Mouse (Mus musculus) right cerebral cortex, postnatal 25 days (tissue): ENCODE results near the gene Pprc1.
A peak's percentile ranks its signal among the peaks of the same experiment; 100 is the strongest.

ENCODE experiments used
- DNase-seq: peaks from one replicate; pipeline ENCODE4 v3.0.0; 2022

Pprc1 gene

DNA sequence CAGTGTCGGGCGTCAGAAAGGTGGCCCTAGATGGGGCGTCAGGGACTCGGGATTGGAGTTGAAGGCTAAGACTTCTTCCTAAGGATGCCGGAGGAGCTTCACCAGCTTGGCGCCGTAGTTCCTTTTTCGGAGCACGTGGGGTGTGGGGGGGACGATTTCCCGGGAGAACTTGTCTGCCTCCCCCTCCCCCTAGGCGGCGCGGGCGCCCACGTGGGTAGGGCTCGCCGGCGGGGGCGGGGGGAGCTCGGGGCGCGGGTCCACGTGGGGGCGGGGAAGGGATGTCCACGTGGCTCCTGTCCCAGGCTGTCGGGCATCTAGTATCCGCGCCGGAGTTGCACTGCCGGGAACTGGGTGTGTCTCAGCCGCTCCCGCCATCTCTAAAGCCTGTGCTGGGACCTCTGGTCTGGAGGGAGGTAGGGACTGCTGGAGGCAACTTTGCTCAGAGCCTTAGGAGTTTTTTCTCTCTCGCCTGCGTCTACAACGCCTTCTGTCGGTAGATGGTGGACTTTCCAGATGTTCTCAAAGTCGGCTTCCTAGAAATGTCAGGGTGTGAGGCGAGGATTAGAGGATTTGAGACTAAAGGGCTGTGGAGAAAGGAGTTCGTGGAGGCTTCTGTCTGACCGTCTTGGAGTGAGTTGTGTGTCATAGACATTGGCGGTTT is 12.4 kb downstream of the Pprc1 start:
- DNase-seq: peak; percentile 78

DNA sequence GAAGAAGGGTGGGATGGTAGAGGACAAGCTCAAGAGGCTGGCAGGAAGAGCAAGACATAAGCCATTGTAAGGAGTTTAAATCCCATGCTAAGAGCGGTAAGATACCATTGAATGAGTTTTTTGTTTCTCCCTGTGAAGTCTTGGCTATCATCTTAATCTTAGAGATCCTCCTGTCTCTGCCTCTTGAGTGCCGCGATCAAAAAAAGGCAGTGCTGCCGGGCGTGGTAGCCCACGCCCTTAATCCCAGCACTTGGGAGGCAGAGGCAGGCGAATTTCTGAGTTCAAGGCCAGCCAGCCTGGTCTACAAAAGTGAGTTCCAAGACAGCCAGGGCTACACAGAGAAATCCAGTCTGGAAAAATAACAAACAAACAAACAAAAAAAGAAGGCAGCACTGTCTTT is 13.8 kb downstream of the Pprc1 start:
- DNase-seq: no peak

DNA sequence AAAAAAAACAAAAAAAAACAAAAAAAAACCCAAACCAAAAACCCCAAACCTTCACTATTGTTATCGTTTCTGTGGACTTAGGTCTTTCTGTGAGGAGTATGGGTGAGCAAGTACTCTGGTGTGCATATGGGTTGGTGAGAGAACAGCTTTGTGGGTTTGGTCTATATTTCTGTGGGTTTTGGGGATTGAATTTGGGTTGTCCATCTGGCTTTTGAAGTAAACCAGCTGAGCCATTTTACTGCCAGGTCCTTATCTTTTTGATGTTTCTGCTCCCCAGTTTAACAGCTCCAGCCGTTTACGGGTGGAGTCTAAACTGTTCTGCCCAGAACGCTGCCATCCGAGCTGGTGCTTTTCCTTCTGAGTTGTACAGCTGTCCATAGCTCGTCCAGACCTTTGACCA is 16.2 kb downstream of the Pprc1 start:
- DNase-seq: no peak

DNA sequence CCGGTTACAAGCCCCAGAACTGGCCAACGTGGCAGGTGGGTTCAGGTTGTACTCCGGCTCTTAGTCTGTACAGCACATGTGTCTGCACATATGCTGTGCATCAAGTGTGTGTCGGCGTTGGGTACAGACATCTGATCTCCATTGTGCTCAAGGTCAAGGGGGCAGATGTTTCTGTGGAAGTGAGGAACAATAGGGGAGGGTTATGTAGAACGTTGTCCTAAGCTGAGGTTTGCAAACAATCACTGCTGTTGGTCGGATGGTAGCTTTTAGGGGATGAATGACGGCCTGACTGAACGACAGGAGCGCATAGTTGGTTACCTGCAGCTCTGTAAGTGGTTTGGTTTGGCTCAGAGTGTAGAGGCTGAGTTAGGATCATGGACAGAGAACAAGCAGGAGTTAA is 23.4 kb downstream of the Pprc1 start:
- DNase-seq: no peak

DNA sequence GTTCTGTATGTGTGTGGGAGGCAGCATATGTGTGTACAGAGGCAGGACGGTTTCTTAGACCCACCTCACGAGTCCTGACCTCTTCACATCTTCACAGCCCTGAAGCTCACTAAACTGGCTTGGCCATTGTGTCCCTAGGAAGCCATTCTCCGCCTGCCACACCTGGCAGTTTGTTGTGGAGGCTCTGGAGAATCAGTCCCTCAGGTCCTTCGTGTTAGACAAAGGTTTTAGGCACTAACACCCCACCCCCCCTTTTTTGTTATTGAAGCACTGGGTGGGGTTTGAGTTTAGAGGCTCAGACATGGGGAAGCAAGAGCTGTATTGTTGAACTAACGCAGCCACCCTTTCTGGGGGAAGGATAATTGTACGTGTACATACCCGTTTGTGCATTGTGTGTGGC is 28.6 kb downstream of the Pprc1 start:
- no peak for DNase-seq

DNA sequence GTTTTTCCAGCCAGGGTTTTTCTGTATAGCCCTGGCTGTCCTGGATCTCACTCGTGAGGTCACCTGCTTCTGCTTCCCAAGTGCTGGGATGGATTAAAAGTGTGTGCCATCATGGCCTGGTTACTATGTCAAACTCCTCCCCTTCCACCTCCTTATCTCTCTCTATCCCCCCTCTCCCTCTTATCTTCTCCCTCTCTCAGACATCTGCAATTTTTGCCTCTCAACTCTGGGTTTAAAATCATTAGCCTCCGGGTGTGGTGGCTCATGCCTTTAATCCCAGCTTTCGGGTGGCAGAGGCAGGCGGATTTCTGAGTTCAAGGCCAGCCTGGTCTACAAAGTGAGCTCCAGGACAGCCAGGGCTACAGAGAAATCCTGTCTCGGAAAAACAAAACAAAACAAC is 29.6 kb downstream of the Pprc1 start:
- DNase-seq: no peak

DNA sequence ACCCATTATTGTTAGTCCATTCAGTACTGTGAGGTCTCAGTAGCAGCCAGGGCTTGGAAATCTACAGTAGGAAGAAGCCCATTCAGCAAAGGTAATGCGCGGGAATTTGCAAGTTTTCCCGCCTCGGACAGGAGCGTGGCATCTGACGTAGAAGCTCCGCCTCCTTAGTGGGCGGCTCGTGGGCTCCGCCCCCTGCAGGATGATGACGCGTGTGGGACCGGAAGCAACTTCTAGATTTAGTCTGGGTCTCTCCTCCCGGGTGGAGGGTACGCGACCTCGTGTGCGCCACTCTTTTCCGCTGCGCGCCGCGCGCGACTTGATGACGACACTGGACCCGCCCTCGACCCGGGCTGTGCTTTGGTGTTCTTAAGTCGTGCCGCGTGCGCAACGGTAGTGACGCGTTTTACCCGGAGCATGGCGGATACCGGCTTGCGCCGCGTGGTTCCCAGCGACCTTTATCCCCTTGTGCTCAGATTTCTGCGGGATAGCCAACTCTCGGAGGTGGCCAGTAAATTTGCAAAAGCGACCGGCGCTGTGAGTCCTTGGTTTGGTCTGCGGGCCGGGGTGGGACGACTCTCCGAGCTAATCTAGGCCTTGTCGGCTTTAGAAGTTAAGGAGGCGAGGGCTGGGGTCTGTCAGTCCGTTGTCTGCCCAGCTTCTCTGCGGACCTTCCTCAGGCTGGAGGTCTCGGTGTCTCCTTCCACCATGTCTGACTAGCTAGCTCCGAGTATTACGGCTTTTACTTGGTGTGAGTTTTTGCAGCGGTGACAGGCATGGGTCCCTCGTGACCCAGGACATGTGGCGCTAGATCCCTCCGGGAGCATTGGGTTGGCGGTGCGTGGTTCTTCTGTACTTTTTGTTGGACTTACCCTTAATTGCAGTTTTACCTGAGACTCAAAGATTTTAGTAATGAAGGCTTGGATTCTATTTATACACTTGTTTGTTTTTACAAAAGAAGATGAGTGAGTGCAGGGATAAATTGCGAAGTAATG is 31.2 kb downstream of the Pprc1 start, which contains the start of gene Nolc1:
TSS of gene Nolc1 (plus strand) at position 248 of the 992 bp plus-strand sequence.
- peak; percentile 99 for DNase-seq

DNA sequence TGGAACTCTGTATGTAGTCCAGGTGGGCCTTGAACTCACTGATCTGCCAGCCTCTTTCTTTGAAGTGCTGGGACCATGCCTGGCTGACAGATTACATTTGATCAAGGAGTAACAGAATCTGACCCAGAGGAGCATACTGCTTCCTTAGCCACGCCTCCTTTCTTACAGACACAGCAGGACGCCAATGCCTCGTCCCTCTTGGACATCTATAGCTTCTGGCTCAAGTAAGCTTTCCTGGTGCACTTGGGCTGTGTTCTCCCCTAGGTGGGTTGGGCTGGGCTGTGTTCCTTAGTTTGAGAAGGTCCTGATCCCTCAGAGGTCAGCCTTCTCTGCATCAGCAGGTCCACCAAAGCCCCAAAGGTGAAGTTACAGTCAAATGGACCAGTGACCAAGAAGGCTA is 33.8 kb downstream of the Pprc1 start:
- DNase-seq: no peak

DNA sequence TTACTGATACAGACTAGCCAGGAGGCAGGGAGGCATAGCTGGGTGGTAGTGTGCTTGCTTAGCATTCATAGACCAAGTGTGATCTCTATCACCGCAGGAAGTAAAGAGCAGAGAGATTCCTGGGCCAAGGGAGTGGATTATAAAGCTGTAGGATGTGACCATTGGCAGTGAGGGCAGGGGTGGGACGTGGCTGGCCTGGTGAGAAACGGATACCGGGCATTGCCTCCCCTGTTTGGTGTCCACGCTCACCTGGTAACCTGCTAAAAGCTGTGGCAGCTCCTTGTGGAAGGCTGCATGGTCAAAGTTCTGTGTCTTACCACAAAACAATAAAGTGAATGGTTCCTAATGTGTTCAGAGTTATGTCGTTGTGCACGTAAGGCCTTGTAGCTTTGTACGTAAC is 40.5 kb downstream of the Pprc1 start:
- no peak for DNase-seq

DNA sequence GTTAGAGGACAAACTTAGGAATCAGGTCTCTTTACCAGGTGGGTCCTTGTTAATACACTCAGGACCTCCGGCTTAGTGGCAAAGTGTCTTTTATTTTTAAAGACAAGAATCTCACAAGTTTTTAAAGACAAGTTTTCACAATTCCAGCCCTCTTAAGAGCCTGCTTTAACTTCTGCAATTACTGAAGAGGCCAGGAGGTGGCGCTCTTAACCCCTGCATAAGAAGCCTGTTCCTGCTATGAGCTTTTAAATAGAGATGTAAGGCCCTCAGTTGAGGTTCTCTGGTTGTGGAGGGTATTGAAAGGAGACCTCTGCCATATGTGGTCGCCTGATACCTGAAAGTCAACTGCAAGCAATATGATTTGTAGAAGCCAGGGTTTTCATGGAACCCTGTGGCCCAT is 41.7 kb downstream of the Pprc1 start:
- peak; percentile 30 for DNase-seq

DNA sequence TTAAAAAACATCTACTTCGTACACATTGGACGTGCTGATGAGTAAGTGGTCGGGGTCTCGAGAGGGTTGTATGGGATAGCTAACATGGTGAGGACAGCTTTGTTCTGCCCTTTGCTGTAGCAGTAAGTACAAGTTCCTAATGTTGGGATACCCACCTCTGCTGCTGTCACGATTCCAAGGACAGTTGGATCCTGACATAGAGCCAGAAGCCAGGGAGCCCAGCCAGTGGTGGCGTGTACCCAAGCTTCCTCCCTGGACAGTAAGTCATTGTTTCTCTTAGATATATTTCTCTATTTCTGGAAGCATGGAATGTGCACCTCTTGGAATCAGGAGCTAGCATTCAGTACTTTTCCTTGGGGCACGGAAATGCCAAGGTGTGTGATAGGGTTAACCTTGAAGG is 43.2 kb downstream of the Pprc1 start:
- DNase-seq: no peak

DNA sequence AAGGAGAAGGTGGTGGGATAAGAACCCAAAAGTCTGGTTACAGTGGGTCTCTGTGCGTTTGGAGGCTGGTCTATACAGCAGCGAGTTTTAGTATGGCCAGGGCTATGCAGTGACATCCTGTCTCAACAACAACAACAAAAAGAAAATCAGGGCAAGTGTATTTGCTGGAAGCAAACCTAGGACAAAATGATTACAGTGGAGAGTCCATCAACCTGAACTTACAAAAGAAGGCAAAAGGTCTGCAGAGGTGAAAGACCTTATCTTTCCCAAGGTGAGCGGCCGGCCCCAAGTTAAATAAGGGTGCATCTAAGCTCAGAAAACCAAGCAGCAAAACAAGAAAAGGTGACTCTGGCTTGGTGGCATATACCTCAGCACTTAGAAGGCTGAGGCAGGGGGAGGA is 47.0 kb downstream of the Pprc1 start:
- no peak for DNase-seq

DNA sequence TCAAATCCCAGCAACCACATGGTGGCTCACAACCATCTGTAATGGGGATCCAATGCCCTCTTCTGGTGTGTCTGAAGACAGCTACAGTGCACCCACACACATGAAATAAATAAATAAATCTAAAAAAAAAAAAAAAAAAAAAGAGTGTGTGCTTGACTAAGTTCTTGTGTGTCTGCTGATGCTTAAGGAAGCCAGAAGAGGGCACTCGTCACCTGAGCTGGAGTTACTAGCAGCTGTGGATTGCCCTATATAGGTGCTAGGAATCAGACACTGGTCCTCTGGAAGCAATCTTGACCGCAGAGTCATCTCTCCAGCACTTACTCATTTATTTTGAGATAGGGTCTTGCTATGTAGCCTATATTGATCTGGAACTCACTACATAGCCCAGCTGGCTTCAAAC is 49.5 kb downstream of the Pprc1 start:
- DNase-seq: no peak

DNA sequence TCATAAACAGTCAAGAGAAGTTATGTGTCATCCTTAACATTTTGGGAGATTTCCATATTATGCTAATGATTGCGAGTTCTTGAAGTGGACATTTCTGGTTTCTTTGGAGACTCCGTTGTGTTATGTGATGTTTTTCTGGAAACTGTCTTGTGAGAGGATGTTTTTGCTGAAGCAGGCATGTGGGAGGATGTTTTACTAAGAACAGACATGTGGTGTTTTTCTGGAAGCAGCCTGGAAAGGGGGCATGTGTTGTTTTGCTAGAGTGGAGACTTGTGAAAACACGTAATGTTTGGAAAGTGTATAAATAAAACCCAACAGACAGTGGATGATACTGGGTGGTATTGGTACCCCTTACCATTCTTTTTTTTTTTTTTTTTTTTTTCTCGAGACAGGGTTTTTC is 50.6 kb downstream of the Pprc1 start:
- DNase-seq: no peak

DNA sequence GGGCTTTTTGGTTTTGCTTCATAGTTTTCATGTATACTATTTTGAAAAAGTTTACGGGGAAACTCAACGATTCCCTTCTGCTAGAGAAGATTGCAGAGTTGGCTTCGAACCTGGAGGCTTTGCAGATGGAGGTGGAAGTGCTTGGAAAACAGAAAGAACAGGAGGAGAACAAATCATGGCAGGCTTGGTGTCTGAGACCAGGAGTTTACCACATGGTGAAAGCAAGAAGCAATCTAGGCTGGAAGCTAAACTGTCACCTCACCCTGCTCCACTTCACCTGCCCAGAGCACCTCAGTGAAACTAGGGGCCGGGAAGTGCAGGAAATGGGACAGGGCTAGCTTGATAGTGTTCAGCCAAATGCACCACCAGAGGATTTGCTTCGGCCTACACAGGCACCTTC is 51.7 kb downstream of the Pprc1 start:
- DNase-seq: no peak

DNA sequence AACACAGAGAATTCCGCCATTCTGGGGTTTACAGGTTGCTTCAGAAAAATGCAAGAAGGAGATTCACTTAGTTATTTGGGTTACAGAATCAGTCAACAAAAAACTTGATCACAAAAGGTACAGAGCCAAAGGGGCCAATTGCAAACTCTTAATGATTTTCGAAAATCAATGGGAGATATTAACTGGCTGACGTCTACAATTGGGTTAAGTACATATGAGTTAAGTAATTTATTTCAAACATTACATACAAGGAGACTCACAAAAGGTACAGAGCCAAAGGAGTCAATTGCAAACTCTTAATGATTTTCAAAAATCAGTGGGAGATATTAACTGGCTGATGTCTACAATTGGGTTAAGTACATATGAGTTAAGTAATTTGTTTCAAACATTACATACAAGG is 54.9 kb downstream of the Pprc1 start:
- DNase-seq: no peak

DNA sequence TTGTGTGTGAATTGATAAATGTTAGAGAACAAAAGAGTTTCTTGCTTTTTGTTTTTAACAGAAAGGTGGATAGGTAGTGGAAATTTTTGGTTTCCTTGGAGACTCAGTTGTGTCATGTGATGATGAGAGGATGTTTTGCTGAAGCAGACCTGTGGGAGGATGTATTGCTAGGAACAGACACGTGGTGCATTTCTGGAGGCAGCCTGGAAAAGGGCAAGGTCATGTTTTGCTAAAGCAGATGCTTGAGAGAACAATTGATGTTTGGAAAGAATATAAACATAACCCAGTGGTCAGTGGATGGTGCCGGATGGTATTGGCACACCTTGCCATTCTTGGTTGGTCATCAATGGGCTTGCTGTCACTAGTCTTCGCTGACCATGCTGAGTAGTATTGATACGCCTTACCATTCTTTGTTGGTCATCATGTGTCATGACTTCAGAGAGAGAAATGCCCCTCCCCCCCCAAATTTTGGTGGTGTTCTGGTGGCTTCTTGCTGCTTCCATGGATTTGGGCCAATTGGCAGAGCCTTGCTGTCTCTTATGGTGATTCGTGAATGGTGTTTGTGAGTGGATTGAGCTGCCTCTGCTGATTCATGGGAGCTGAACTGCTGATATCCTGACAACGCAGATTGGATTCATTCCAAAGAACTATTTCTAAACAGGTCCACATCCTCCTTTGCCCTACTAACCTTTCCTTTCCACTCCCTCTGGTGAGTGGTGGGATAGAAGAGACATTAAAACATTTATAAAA is 58.9 kb downstream of the Pprc1 start:
- DNase-seq: no peak

DNA sequence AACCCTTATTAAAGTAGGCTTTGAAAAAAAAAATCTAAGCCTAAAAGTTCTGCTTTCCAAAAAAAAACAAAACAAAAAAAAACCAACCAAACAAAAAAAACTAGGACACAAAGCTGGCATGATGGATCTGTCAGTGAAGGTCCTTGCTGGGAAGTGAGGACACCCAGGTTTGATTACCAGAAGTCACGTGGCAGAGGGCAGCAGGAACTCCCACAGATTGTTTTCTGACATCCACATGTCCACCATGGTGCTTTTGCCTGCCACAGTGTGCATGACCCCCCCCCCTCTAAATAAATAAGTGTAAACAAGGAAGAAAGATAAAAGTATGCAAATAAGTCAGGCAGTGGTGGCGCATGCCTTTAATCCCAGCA is 59.5 kb downstream of the Pprc1 start:
- no peak for DNase-seq

DNA sequence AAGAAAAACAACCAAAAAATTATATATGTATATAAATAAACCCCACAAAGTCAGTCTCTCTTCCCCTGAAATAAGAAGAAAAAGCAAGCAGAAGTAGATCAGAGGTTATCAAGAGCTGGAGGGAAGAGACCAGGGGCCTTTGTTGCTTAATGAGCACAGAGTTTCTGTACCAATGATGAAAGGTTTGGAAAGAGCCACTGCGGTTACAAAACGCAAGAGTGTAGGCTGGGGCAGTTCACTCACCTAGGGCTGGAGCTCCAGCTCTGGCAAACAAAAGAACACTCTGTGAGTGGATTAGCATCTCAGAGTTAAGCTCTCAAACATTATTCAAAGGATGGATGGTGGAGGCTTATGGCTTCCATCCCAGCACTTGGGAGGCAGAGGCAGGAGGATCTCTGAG is 65.5 kb downstream of the Pprc1 start:
- DNase-seq: no peak

DNA sequence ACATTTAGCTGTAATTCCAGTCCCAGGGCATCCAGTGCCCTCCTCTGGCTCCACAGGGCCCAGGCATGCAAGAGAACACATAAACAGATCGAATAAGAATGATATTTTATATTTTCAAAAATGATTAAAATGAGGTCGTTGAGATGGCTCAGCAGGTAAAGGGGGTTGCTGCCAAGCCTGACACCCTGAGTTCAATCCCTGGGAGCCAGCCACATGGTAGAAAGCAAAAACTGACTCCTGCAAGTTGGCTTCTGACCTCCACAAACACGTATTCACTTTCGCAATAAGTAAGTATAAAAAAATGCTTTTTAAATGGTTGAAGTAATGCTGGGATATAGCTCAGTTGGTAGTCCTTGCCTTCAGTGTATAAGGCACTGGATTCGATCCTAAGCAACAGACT is 66.1 kb downstream of the Pprc1 start:
- DNase-seq: no peak

DNA sequence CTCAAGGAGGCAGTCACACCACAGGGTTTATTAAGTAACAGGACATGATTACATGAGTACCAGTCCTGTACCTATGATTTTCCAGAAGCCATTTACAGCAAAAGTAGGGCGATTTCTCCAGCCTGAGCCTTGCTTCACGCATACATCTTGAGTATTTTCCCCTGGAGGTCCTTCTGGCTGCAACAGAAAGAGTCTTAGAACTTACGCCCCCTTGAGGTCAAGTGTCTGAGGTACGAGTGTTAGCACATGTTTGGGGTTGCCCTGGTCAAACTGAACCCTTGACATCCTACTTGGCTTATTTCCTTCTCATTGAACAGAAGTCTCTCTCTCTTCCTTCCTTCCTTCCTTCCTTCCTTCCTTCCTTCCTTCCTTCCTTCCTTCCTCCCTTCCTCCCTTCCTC is 69.9 kb downstream of the Pprc1 start:
- DNase-seq: no peak

DNA sequence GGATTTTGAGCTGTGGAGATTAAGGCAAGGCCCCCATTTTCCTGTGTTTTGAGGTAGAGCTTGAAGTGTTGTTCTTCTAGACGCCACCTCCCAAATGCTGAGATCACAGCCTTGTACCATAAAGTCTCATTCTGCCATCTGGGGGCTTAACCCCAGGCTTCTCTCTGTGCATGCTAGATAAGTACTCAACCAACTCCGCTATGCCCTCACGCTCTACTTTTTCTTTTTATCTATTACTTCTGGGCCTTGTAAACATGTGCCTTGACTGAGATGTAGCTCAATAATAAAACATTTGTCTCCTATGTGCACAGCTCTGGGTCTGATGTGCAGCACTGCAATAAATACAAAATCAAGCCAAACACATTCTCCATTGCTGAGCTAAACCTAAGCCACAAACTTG is 74.8 kb downstream of the Pprc1 start:
- no peak for DNase-seq

DNA sequence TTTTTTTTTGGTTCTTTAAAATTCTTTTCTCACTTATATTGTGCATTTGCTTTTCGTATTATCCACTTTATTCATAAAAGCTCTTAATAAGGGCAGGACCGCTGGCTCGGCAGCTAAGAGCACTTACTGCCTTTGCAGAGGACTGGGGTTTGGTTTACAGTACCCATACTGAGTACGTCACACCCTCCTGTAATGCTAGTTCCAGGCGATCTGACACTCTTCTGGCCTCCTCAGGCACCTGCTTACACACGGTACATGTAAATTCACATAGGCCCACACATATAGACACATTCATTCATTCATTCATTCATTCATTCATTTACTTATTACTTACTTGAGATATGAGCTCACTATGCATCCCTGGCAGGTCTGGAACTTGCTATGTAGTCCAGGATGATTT is 76.2 kb downstream of the Pprc1 start:
- DNase-seq: no peak
